Mouse (Mus musculus): ENCODE results near the gene Dpyd. TPM values are rescaled to one million over a fixed set of nuclear protein-coding genes. Genes with fewer than 3 reads are reported as not detected.

The Dpyd gene
- 2.1 and 2.3 TPM in 2 replicates for polyA plus RNA-seq (2012; rRNA removed)

DNA sequence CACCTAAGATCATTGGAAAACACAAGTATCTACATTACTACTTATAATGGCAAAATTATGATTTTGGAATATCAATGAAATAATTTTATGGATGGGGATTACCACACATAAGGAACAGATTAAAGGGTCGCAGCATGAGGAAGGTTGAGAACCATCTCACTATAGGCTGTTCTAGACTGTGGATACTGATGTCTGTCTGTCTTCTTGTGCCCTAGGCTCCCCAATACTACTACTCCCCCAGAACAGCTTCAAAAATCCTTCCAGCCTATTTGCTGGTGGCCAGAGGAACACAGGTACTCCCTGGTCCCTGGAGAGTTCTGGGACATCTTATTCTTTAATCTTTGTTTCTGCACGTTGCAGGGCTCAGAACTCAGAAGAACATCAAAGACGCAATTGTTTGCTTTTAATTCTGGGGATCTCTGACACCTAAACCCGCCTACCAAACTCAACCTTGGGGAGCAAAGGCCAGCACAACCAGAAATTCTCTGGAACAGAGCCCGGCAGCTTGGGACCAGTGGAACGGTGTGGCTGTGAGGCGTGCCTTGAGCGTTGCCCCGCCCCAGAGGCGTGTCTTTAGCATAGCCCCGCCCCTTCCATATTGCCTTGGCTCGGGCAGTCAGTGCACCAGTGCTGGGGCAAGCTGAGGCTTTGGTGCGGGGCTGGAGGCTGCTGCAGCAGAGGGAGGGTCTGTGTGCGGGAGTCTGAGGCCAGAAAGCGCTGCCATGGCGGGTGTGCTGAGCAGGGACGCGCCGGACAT is at the start of gene Dpyd:
Gene Dpyd, plus strand, starts transcription at position 576 of the 757 bp plus-strand sequence.
- no peaks in the 10 kb centered on the region; the same call in 1 of the 2 replicates for H3K27me3 ChIP-seq (ENCODE audit: control insufficient read depth, insufficient read depth, low read length)
- WGBS = 8% methylated on average over 19 of the region's 19 CpGs
- no peaks in the 10 kb centered on the region; the same call in 1 of the 2 replicates for H3K4me1 ChIP-seq (ENCODE audit: control insufficient read depth, insufficient read depth, low read length)
- H3K27ac ChIP-seq (ENCODE audit: insufficient read depth, low read length) = no peak within 1 kb of the TSS
- TF ChIP-seq POLR2A (IDR thresholded peaks at IDR 0.05; ENCODE audit: borderline replicate concordance, insufficient read depth, low read length) (no peak), CTCF (IDR thresholded peaks at IDR 0.05; ENCODE audit: borderline replicate concordance, insufficient read depth, low read depth, low read length) (no peak)
- DNase-seq = peak; percentile 36 to 47
- peak within 1 kb of the TSS; percentile 48 for H3K4me3 ChIP-seq (replicated peaks; ENCODE audit: insufficient read depth, low read depth, low read length)

DNA sequence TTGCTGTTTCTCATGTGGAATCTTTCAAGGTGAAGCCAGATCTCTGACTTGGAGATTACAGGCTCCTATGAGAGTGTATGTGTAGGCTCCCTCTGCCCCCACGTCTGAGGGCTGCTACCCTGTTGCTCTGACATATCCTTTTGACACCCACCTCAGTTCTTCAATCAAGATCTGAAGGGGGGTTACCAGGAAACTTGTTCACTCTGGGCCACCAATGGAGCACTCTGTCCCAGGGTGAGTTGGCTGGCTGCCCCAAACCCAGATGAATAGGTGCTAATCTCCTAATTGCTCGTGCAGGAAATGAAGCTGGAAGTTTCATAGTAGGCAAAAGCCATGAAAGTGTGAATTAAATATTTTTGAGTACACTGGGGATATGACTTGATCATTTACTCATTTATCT is 24.3 kb upstream of the Dpyd start:
- TF ChIP-seq POLR2A (IDR thresholded peaks at IDR 0.05; ENCODE audit: borderline replicate concordance, insufficient read depth, low read length) = no peak
- no peak for TF ChIP-seq CTCF (IDR thresholded peaks at IDR 0.05; ENCODE audit: borderline replicate concordance, insufficient read depth, low read depth, low read length)
- no peak for DNase-seq
- H3K27ac ChIP-seq (ENCODE audit: insufficient read depth, low read length) = no peak overlapping the region
- 10% methylated on average over 2 of the region's 2 CpGs for WGBS
- H3K4me3 ChIP-seq (replicated peaks; ENCODE audit: insufficient read depth, low read depth, low read length) = no peak overlapping the region
- no peaks in the 10 kb centered on the region for H3K27me3 ChIP-seq (ENCODE audit: control insufficient read depth, insufficient read depth, low read length)
- no peaks in the 10 kb centered on the region for H3K4me1 ChIP-seq (ENCODE audit: control insufficient read depth, insufficient read depth, low read length)

DNA sequence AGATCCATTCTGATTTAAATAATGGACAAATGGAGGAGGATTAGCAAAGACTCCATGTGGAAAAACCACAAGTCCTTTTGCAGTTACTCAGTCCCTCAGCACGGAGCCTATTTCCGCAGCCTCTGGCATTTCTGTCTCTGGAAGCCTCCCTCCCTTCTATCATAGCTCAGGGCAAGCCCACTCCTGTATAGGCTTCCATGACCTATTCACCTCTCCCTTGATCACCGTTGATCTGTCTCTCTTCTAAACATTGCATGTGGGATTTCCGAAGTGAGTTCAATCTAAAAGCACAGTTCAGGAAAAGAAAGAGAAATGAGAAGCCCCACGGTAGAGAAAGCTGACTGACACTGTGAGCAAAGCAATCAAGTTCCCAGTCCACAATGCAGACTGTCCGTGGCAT is 20.2 kb upstream of the Dpyd start:
- H3K27ac ChIP-seq (ENCODE audit: insufficient read depth, low read length) = no peak overlapping the region
- 45% methylated on average over 6 of the region's 6 CpGs for WGBS
- TF ChIP-seq POLR2A (IDR thresholded peaks at IDR 0.05; ENCODE audit: borderline replicate concordance, insufficient read depth, low read length) (no peak), CTCF (IDR thresholded peaks at IDR 0.05; ENCODE audit: borderline replicate concordance, insufficient read depth, low read depth, low read length) (no peak)
- H3K27me3 ChIP-seq (ENCODE audit: control insufficient read depth, insufficient read depth, low read length) = no peaks in the 10 kb centered on the region
- no peaks in the 10 kb centered on the region for H3K4me1 ChIP-seq (ENCODE audit: control insufficient read depth, insufficient read depth, low read length)
- H3K4me3 ChIP-seq (replicated peaks; ENCODE audit: insufficient read depth, low read depth, low read length) = no peak overlapping the region
- DNase-seq = no peak

DNA sequence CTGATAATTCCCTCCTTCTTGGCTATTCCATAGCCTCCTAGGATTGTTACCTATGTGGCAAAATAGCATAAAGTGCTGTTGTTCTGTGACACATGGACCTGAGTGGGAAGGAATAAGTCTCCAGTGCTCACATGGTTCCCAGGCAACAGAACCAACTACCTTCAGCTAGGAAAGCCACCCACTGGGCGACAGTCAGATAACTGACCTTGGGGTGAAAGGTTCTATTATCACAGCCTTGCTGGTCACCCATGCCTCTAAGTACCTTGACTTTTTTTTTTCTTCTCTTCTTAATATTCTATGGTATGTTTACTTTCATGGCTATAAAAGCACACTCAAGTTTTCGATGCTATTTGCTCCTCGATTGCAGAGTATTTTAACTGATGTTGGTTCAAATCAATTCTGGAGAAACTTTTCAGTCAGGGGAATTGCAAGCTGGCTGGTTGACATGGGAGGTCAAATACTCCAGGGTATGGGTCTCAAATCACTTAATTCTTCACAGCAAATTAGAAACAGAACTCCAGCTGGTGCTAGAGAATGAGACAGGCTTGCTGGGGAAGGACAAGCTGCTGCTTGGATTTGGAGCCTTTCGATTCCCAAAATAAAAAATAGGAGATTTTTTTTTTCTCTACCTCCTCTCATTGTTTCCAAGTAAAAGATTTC is 14.2 kb upstream of the Dpyd start:
- Histone ChIP-seq H3K4me3 (replicated peaks; ENCODE audit: insufficient read depth, low read depth, low read length) (no peak overlapping the region), H3K27me3 (ENCODE audit: control insufficient read depth, insufficient read depth, low read length) (no peaks in the 10 kb centered on the region; the same call in 1 of the 2 replicates), H3K4me1 (ENCODE audit: control insufficient read depth, insufficient read depth, low read length) (no peaks in the 10 kb centered on the region), H3K27ac (ENCODE audit: insufficient read depth, low read length) (no peak overlapping the region)
- DNase-seq = no peak
- WGBS = 31% methylated on average over 4 of the region's 4 CpGs
- TF ChIP-seq CTCF (IDR thresholded peaks at IDR 0.05; ENCODE audit: borderline replicate concordance, insufficient read depth, low read depth, low read length) (no peak), POLR2A (IDR thresholded peaks at IDR 0.05; ENCODE audit: borderline replicate concordance, insufficient read depth, low read length) (no peak)

DNA sequence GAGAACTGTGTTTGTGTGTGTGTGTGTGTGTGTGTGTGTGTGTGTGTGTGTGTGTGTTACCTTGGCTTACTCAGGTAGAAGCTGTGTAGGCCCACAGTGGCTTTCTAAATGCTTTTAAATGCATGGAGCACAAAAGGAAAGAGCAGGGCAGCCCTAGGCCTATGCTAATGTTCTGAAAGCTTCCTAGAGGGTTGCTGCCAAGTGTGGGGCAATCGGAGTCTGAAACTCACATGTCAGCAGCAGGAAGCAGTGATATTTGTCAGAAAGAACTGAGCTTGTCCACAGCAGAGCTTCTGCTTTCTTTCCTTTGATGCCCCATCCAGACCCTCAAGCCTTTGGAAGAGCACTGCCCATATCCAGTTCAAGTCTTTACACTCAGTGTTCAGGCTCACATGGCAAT is 4.3 kb upstream of the Dpyd start:
- Histone ChIP-seq H3K4me3 (replicated peaks; ENCODE audit: insufficient read depth, low read depth, low read length) (no peak overlapping the region), H3K4me1 (ENCODE audit: control insufficient read depth, insufficient read depth, low read length) (no peaks in the 10 kb centered on the region; the same call in 1 of the 2 replicates), H3K27me3 (ENCODE audit: control insufficient read depth, insufficient read depth, low read length) (no peaks in the 10 kb centered on the region; the same call in 1 of the 2 replicates), H3K27ac (ENCODE audit: insufficient read depth, low read length) (no peak overlapping the region)
- no peak for DNase-seq
- WGBS = 28% methylated on average over 1 of the region's 1 CpGs
- TF ChIP-seq POLR2A (IDR thresholded peaks at IDR 0.05; ENCODE audit: borderline replicate concordance, insufficient read depth, low read length) (no peak), CTCF (IDR thresholded peaks at IDR 0.05; ENCODE audit: borderline replicate concordance, insufficient read depth, low read depth, low read length) (no peak)

DNA sequence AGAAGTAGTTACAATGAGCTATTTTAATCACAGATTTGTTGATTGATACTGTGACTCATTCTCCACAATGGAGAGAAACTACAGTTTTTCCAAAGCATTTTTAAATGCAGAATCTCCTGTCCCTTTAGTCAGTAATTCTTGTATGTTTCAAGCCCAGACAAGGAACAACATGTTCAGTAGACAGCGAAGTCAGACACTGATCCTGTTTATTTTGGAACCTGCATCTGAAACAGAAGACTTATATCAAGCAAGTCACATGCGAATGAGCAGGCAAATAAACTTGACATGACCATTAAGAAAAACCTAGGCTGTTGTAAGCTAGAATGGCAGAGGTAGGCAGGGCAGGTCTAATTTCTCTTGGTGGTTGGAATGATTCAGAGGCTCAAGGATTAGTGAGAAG is 2.0 kb upstream of the Dpyd start:
- H3K4me1 ChIP-seq (ENCODE audit: control insufficient read depth, insufficient read depth, low read length) = no peaks in the 10 kb centered on the region; the same call in 1 of the 2 replicates
- 93% methylated on average over 2 of the region's 2 CpGs for WGBS
- no peak overlapping the region for H3K4me3 ChIP-seq (replicated peaks; ENCODE audit: insufficient read depth, low read depth, low read length)
- DNase-seq = no peak
- H3K27me3 ChIP-seq (ENCODE audit: control insufficient read depth, insufficient read depth, low read length) = no peaks in the 10 kb centered on the region; the same call in 1 of the 2 replicates
- TF ChIP-seq CTCF (IDR thresholded peaks at IDR 0.05; ENCODE audit: borderline replicate concordance, insufficient read depth, low read depth, low read length) (no peak), POLR2A (IDR thresholded peaks at IDR 0.05; ENCODE audit: borderline replicate concordance, insufficient read depth, low read length) (no peak)
- H3K27ac ChIP-seq (ENCODE audit: insufficient read depth, low read length) = no peak overlapping the region

DNA sequence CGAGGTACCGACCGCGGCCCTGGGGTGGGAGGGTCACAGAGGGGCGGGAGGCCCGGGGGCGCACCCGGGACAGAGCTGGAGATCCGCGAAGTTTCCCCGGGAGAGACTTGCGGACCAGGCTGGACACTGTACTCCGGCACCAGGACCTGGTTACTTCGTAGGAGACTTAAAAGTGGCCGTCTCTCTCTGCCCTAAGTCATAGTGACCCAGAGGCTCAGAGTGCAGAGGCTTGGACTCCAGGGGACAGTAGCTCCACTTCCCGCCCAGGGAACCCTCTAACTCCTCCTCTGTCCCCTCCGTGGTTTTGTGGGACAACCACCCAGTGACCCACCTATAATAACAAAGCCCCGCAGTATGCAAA is 362 bp downstream of the Dpyd start:
- no peaks in the 10 kb centered on the region; the same call in 1 of the 2 replicates for H3K4me1 ChIP-seq (ENCODE audit: control insufficient read depth, insufficient read depth, low read length)
- no peaks in the 10 kb centered on the region; the same call in 1 of the 2 replicates for H3K27me3 ChIP-seq (ENCODE audit: control insufficient read depth, insufficient read depth, low read length)
- DNase-seq = no peak
- no peak overlapping the region for H3K27ac ChIP-seq (ENCODE audit: insufficient read depth, low read length)
- WGBS = 2% methylated on average over 18 of the region's 18 CpGs
- H3K4me3 ChIP-seq (replicated peaks; ENCODE audit: insufficient read depth, low read depth, low read length) = peak overlapping the region; percentile 48
- TF ChIP-seq POLR2A (IDR thresholded peaks at IDR 0.05; ENCODE audit: borderline replicate concordance, insufficient read depth, low read length) (no peak), CTCF (IDR thresholded peaks at IDR 0.05; ENCODE audit: borderline replicate concordance, insufficient read depth, low read depth, low read length) (no peak)

Data from cerebellum, adult 2 months (tissue).